Mouse (Mus musculus) E14TG2a.4 (cell line): ENCODE data around the gene Adamts14.

Experiments
- CTCF ChIP-seq: conservative IDR thresholded peaks from 2 replicates; pipeline ENCODE4 v1.5.1; 2014; ENCODE audit warnings: low read length
- POU5F1 ChIP-seq: IDR thresholded peaks from 2 replicates; pipeline ENCODE4 v1.6.1; 2014; ENCODE audit warnings: low read length, borderline replicate concordance

DNA sequence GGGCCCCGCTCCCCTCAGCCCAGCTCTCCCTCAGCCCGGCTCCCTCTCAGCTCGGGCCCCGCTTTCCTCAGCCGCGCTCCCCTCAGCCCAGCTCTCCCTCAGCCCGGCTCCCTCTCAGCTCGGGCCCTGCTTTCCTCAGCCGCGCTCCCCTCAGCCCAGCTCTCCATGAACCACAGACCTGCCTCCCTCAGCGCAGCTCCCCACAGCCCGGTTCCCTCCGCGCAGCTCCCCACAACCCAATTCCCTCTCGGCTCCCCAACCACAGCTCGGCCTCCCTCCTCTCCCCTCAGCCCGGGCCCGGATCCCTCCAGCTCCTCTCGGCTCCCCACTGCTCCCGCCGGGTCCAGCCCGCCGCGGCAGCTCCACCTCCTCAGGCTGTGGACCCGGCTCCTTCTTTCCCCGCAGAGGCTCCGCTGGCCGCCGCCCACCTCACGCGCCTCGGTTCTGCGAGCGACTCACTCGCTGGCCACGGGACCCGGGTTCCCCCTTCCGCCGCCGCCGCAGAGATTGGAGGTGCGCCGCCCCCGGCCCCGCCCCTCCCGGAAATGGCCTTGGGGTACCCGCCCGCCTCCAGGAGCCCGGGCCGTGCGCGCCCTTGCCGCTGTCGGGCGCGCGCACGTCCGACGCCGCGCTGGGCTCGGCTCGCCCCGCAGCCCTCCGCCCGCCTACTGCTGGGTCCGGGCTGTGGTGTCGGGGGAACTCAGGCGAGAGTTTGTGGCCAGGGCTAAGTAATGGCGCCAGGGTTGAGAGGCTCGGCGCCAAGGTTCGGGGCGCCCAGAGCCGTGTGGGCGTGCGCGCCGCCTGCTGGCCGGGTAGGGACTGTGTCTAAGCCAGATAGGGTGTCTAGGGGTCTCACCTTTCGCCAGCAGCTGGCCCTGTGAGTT is 125.8 kb downstream of the Adamts14 start, which contains the start of gene Sgpl1:
- peak; percentile 28; the same call in 1 of the 2 replicates for TF ChIP-seq CTCF
- no peak for TF ChIP-seq POU5F1
